Mouse (Mus musculus) brain, embryonic 14.5 days (tissue): ENCODE measurements around the gene Trio.

Source experiments
- CTCF ChIP-seq: fragments of 200-500 bp; IDR thresholded peaks from 2 replicates; pipeline ENCODE4 v1.5.1; 2012; ENCODE audit warnings: inconsistent platforms, mild to moderate bottlenecking, moderate library complexity, borderline replicate concordance; ENCODE audit not compliant: insufficient read depth, insufficient read length; ENCODE audit errors: extremely low read depth
- POLR2A ChIP-seq: fragments of 200-500 bp; IDR thresholded peaks from 2 replicates; pipeline ENCODE4 v1.6.1; 2012; ENCODE audit warnings: mild to moderate bottlenecking, inconsistent platforms, borderline replicate concordance; ENCODE audit not compliant: poor library complexity, insufficient read depth, insufficient read length, severe bottlenecking; ENCODE audit errors: extremely low read depth

DNA sequence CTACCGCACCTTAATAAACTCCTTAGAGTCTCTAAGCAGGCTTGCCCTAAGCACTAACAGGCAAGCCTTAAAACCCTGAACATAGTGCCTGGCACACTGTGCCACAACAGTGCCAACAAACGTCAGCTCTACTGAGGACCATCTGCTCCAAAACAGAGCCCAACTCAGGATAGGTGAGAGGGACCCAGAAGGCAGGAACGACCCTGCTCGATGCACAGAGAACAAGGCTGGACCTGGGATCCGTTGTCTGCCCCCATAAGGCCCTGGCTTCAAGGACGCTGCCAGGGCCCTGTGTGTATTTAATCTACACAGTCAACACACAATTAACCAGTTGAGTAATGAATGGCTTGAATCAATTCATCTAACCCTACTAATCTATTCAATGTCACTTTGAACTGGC, 86.8 kb downstream of the Trio start:
- TF ChIP-seq POLR2A (no peak), CTCF (no peak)
